Mouse (Mus musculus): ENCODE measurements around the gene Pla2g4a.

DNA sequence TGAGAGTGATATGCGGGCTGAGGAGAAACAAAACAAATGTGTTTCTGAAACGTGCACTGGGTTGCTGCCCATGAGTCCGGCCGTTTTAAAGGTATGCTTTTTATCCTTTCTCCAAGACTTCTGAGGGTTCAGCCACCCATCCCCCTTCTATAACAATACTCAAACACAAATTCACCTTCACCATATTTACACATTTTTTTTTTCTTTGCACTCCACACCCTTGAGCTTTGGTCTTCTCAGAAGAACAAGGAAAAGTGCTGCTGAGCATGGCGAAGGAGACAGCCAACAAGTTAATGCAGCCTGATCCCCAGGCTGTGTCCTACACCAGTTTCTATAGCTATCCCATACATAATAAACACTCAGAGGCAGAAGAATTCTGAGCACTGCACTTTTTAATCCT is 39.8 kb downstream of the Pla2g4a start:
- TF ChIP-seq CTCF (conservative IDR thresholded peaks at IDR 0.05; ENCODE audit: low read length) (no peak), NANOG (IDR thresholded peaks at IDR 0.05; ENCODE audit: borderline replicate concordance, low read length) (no peak), POU5F1 (IDR thresholded peaks at IDR 0.05; ENCODE audit: borderline replicate concordance, low read length) (no peak)

All from E14TG2a.4 (cell line).